Mouse (Mus musculus) testis, adult 2 months (tissue): ENCODE measurements around the gene Hist1h4k.

Experiments used
- CTCF ChIP-seq: fragments of 200-500 bp; IDR thresholded peaks from 2 replicates; pipeline ENCODE4 v1.5.1; 2012; ENCODE audit warnings: low read depth, mild to moderate bottlenecking, inconsistent platforms, low read length, moderate library complexity; ENCODE audit not compliant: control insufficient read depth, insufficient read depth, insufficient replicate concordance
- POLR2A ChIP-seq: fragments of 200-500 bp; IDR thresholded peaks from 2 replicates; pipeline ENCODE4 v1.6.1; 2012; ENCODE audit warnings: low read depth, mild to moderate bottlenecking, inconsistent platforms, low read length, moderate library complexity; ENCODE audit not compliant: control insufficient read depth

DNA sequence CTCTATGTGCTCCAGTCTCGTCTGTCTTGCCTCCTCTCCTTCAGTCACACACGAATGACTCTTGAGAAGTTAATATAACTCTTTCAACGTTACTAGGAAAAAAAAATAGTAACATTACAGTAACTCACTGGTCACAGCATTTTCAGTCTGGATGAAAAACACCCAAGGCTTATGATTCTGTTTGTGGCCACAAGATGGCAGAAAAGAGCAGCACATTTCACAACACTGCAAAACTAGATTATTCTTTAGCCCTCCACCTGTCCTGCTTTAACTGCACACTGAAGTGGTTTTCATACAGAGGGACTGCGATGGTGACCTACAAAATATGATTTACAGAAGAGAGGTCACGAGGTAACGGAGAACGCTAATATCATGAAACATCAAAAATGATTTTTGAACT, 35.6 kb downstream of the Hist1h4k start:
- TF ChIP-seq CTCF = no peak
- TF ChIP-seq POLR2A = no peak
